Mouse (Mus musculus) left cerebral cortex, postnatal 25 days (tissue): ENCODE measurements around the gene Slc22a15. TPM values are rescaled to one million over a fixed set of nuclear protein-coding genes. Genes with fewer than 3 reads are reported as not detected.

Experiments
- DNase-seq, 2 experiments: peaks; one replicate each; pipeline ENCODE4 v3.0.0; 2022; ENCODE audit warnings: low spot score in 2 of 2, mixed read lengths in 1 of 2
- intact Hi-C: fragments of 180-260 bp; cut with DNase I; formaldehyde crosslinking; loops from one replicate; pipeline ENCODE4 v1.15.1; 2025
- total RNA-seq, 2 experiments: library from RNA; stranded (reverse); gene quantifications; 2 replicates each; pipeline ENCODE4 v1.2.3; 2021

Gene Slc22a15
- total RNA-seq, 2 experiments from 2014 or later = 7.3 to 9.2 TPM

- no peak for DNase-seq
- intact Hi-C loops = loop anchor here (2.0 kb wide), 1 partner anchor 90 kb away; no protein-coding TSS in a partner anchor
Observed at GRCm38 (mm10) chr3:101922366-101922765, 1.9 kb downstream of the Slc22a15 start.

GRCm38 (mm10) chr3:101918526-101918925, 5.7 kb downstream of the Slc22a15 start:
- intact Hi-C loops = no loop called here
- no peak for DNase-seq

GRCm38 (mm10) chr3:101917665-101918064, 6.6 kb downstream of the Slc22a15 start:
- intact Hi-C loops = no loop called here
- DNase-seq = peak in 1 of 2 experiments; percentile 14

GRCm38 (mm10) chr3:101916525-101916924, 7.7 kb downstream of the Slc22a15 start:
- intact Hi-C loops = no loop called here
- DNase-seq = no peak

- intact Hi-C loops = no loop called here
Observed at GRCm38 (mm10) chr3:101915048-101915801, 9.0 kb downstream of the Slc22a15 start.

DNA sequence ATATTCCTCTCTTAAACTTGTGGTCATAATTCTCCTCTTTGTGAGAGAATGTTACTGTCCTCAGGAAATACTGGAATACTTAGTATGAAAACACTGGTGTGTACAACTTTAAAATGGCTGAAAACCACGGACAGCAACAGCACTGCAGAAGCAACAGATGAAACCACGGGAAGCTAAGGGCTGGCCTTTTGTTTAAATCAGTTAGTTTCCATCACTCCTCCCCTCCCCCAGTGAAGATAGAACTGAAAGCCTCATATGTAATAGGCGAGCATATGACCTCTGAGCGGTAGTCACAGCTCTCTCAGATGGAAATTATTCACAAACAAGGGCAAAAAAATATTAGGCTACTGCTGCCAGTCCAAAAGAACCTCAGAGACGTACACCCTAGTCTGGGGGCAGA, 10.0 kb downstream of the Slc22a15 start:
- intact Hi-C loops = no loop called here
- no peak for DNase-seq

More at GRCm38 (mm10) chr3:101915048-101915801, 9.0 kb downstream of the Slc22a15 start:
- DNase-seq = no peak

DNA sequence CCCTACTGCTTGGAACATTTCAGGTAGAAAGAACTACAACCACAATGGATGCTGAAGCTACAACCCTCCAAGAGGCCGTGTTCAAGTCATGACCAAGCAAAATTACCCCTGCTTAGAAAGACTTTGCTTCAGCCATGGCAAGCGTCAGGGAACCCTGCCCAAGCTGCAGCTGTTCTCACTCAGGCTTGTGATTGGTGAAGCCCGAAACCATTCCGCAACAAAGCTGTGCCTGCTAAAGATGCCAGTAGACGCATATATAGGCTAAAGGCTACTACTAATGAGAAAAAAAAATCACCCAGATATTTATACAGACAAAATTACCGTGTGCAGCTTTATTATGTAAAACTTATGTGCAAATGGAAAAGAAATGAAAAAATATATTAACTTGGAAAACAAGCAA, 12.2 kb downstream of the Slc22a15 start:
- intact Hi-C loops = no loop called here
- DNase-seq = no peak

GRCm38 (mm10) chr3:101907049-101907448, 17.2 kb downstream of the Slc22a15 start:
- no peak for DNase-seq
- intact Hi-C loops = no loop called here

GRCm38 (mm10) chr3:101904776-101905175, 19.5 kb downstream of the Slc22a15 start:
- no peak for DNase-seq
- intact Hi-C loops = no loop called here

GRCm38 (mm10) chr3:101903091-101903490, 21.2 kb downstream of the Slc22a15 start:
- intact Hi-C loops = no loop called here

DNA sequence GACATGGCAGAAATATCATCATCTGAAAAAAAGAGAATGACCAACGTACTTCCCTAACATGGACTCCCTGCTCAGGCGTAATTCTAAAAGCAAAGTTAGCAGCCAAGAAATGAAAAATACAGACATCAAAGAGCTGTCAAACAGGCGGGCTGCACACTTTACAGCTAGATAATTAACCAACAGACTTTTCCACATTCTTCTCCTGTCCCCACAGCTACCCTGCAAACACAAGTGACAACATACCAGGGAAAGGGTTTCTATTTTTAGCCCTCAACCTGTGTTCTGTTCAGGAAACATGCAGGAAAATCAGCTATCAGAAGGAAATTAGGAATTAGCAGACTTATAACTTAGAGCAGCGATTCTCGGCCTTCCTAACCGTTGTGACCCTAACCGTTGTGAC, 21.9 kb downstream of the Slc22a15 start:
- DNase-seq = no peak
- intact Hi-C loops = no loop called here

More at GRCm38 (mm10) chr3:101903091-101903490, 21.2 kb downstream of the Slc22a15 start:
- no peak for DNase-seq

DNA sequence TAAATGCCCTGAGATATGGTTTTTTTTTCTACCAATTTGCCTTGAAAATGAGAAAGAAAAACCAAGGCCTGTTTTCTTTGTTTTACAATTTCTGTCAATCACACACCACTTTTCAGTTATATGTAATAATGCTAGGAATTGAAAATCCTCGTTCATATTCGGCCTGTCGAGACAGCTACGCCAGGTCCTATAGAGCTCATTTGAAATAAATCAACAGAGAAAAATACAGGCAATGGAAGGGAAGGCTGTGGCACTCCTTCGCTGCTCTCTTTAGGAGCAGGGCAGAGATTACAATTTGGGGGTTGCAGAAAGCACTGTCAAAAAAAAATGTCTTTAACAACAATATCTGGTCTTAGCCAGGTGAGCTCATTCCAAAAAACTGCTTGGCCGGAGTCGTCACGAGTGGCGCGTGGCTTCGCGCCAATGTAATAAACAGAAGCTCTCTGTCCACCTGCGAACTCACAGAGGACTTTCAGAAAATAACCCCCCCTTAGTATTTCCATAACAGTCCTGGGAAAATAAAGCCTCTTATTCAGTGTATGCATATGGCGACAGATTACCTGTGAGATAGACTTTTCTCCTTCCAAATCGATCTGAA, 26.8 kb downstream of the Slc22a15 start:
- no peak for DNase-seq
- intact Hi-C loops = loop anchor here (5.0 kb wide), 1 partner anchor 165 kb away; no protein-coding TSS in a partner anchor

- DNase-seq = peak; percentile 65 to 72
- intact Hi-C loops = loop anchor here (5.0 kb wide), 1 partner anchor 165 kb away; no protein-coding TSS in a partner anchor
Observed at GRCm38 (mm10) chr3:101896893-101897292, 27.4 kb downstream of the Slc22a15 start.

DNA sequence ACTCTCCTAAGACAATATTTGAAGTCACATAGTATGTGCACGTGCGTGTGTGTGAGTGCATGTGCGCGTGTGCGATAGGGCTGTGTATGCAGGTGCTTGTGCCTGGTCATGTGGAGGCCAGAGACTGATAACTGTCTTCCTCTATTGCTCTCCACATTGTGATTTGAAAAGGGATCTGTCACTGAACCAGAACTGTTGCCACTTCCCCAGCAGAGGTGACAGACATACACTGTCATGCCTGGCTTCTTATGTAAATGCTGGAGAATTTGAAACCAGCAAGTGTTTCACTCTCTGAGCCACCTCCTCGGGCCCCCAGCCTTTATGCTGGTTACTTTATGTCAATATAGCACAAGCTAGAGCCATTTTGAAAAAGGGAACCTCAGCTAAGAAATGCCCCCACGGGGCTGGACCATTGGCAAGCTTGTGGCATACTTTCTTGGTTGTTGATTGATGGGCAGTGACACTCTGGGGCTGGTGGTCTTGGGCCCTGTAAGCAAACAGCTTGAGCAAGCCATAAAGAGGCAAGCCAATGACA, 28.8 kb downstream of the Slc22a15 start:
- DNase-seq = no peak
- intact Hi-C loops = loop anchor here (5.0 kb wide), 1 partner anchor 167 kb away; no protein-coding TSS in a partner anchor

GRCm38 (mm10) chr3:101885591-101885990, 38.7 kb downstream of the Slc22a15 start:
- intact Hi-C loops = loop anchor here (10.0 kb wide), 1 partner anchor 359 kb away; no protein-coding TSS in a partner anchor
- peak in 1 of 2 experiments; percentile 22 for DNase-seq

GRCm38 (mm10) chr3:101885041-101885440, 39.2 kb downstream of the Slc22a15 start:
- intact Hi-C loops = loop anchor here (10.0 kb wide), 1 partner anchor 360 kb away; no protein-coding TSS in a partner anchor

DNA sequence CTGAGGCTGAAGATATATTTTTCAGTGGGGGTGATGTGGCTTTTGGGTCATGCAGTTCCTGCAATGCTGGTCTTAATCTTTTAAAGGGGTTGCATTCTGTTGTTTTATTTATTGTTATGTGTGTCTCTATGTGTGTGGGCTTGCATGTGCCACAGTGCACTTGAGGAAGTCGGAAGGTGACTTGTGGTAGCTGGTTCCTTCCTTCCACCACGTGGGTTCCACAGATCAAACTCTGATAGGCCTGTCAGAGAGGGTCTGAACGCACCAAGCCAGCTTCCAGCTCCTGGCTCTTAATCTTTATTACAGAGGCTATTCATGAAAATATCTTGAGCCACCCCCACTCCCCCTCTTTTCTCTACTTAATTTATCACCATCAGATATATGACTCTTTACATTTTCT, 40.4 kb downstream of the Slc22a15 start:
- intact Hi-C loops = loop anchor here (10.0 kb wide), 1 partner anchor 361 kb away; no protein-coding TSS in a partner anchor
- DNase-seq = no peak

More at GRCm38 (mm10) chr3:101885041-101885440, 39.2 kb downstream of the Slc22a15 start:
- DNase-seq = no peak

- intact Hi-C loops = loop anchor here (10.0 kb wide), 1 partner anchor 363 kb away; no protein-coding TSS in a partner anchor
- no peak for DNase-seq
Observed at GRCm38 (mm10) chr3:101881721-101882120, 42.5 kb downstream of the Slc22a15 start.

DNA sequence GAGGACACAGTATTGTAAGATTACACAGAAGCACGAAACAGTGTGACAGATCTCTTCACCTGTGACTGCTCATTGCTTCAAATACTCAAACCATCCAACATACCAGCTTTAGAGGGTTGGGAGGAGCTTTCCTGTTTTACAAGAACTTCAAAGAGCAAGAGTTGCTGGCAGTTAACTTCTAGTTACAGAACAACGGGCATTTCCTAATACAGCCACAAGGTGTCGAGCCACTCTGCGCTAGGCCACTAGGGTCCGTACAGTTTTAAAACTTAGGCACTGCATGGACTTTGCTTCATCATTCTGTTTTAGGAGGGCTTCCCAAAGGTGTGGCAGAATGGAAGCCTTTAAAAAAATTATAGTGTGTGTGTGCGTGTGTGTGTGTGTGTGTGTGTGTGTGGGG, 43.4 kb downstream of the Slc22a15 start:
- no peak for DNase-seq
- intact Hi-C loops = loop anchor here (10.0 kb wide), 1 partner anchor 364 kb away; no protein-coding TSS in a partner anchor

DNA sequence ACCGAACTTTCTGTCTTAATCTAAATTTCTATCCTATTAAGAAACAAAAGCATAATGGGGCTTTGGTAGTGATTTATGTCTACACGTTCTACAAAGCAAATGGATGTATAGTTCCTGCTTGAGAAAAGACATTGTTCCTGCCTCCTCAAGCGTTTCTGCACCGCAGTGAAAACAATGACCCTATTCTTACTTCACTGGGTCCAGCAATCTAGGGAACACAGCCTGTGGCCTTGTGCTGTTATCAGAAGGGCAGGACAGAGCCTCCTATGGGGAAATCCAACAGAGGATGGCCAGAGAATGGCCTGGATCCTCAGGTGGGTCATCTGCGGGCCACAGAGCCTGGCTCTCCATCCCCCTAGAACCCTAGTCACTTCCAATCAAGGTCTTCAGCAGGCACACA, 46.1 kb downstream of the Slc22a15 start:
- intact Hi-C loops = no loop called here
- no peak for DNase-seq
